Comparison of ENCODE assay signal across 7 mouse cellular contexts in the genomic region with DNA sequence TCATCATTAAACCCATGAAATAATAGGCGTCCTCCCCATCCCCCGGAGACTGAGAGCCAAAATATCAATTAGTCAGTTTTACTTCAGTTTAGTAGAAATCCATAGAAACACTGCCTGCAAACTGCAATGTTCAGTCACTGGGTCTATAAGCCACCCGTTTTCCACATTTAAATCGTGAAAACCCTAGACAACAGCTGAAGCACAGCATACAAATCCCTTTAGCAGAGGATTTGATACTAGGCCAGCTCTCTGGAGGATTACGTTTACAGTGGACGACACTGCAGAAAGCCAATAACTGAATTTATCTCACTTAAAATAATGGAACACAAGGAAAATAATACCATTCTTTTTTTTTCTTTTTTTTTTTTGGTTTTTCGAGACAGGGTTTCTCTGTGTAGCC. TPM values are rescaled to one million over a fixed set of nuclear protein-coding genes. Genes with fewer than 3 reads are reported as not detected.
DNase-seq lines count a peak whose midpoint lies in the region; ATAC-seq and TF ChIP-seq lines count a peak whose summit lies in the region.

No protein-coding gene starts in this region.

- no peaks in the 10 kb centered on the region for H3K27me3 ChIP-seq in spleen, adult 2 months (ENCODE audit: control insufficient read depth, insufficient read depth, low read length)
- no peaks in the 10 kb centered on the region for H3K27me3 ChIP-seq in forebrain, embryonic 11.5 days (ENCODE audit: control insufficient read depth, insufficient read depth, low read length)
- no peaks in the 10 kb centered on the region for H3K27me3 ChIP-seq in liver, embryonic 11.5 days (replicated peaks; ENCODE audit: control insufficient read depth, insufficient read depth, low read length)
- no peaks in the 10 kb centered on the region for H3K27me3 ChIP-seq in stomach, embryonic 16.5 days (ENCODE audit: control insufficient read depth, insufficient read depth, low read length)

- H3K9me3 ChIP-seq in forebrain, embryonic 11.5 days (ENCODE audit: control insufficient read depth, low read length): no peaks in the 10 kb centered on the region
- H3K9me3 ChIP-seq in liver, embryonic 11.5 days (ENCODE audit: control insufficient read depth, low read length): no peaks in the 10 kb centered on the region
- no peaks in the 10 kb centered on the region for H3K9me3 ChIP-seq in stomach, embryonic 16.5 days (replicated peaks; ENCODE audit: control insufficient read depth, low read length)

- peak overlapping the region; percentile 52 for H3K9ac ChIP-seq in forebrain, embryonic 11.5 days (ENCODE audit: low read length)
- H3K9ac ChIP-seq in liver, embryonic 11.5 days (ENCODE audit: low read depth, low read length): peak overlapping the region; percentile 90
- H3K9ac ChIP-seq in stomach, embryonic 16.5 days (ENCODE audit: low read length): peak overlapping the region; percentile 58

- H3K4me1 ChIP-seq in spleen, adult 2 months (ENCODE audit: control insufficient read depth, insufficient read depth, insufficient read length): no peaks in the 10 kb centered on the region; the same call in none of the 2 replicates
- peaks cover 10% of the 10 kb centered on the region; the same call in 1 of the 2 replicates for H3K4me1 ChIP-seq in forebrain, embryonic 11.5 days (replicated peaks; ENCODE audit: control insufficient read depth, insufficient read depth, low read length)
- peaks cover 25% of the 10 kb centered on the region for H3K4me1 ChIP-seq in liver, embryonic 11.5 days (replicated peaks; ENCODE audit: control insufficient read depth, insufficient read depth, low read length)
- peaks cover 21% of the 10 kb centered on the region for H3K4me1 ChIP-seq in stomach, embryonic 16.5 days (ENCODE audit: control insufficient read depth, insufficient read depth, low read length)

- H3K27ac ChIP-seq in spleen, adult 2 months (ENCODE audit: insufficient read depth, low read length): no peak overlapping the region
- no peak overlapping the region for H3K27ac ChIP-seq in forebrain, embryonic 11.5 days (ENCODE audit: low read depth, low read length)
- H3K27ac ChIP-seq in liver, embryonic 11.5 days (ENCODE audit: low read depth, low read length): no peak overlapping the region
- H3K27ac ChIP-seq in stomach, embryonic 16.5 days (ENCODE audit: low read length): no peak overlapping the region

- no peak for TF ChIP-seq CTCF in spleen, adult 2 months (IDR thresholded peaks at IDR 0.05; ENCODE audit: extremely low read depth, insufficient read depth, insufficient read length, insufficient replicate concordance)

- no peak for DNase-seq in spleen, adult 2 months (ENCODE audit: low read depth in 1 of 2, low spot score in 2 of 2)
- DNase-seq in spleen, postnatal 4 days (ENCODE audit: low spot score in 2 of 2): no peak
- no peak for DNase-seq in forebrain, embryonic 11.5 days (ENCODE audit: low spot score)
- DNase-seq in liver, embryonic 11.5 days (ENCODE audit: low spot score): no peak
- DNase-seq in yolk sac, embryonic 10.5 days (ENCODE audit: low spot score): no peak
- no peak for DNase-seq in gastrocnemius, adult 18-20 months (ENCODE audit: low spot score)

- ATAC-seq in forebrain, embryonic 11.5 days (replicated peaks; ENCODE audit: low FRiP score): no peak
- ATAC-seq in liver, embryonic 11.5 days (replicated peaks; ENCODE audit: low FRiP score): no peak
- no peak for ATAC-seq in stomach, embryonic 16.5 days (ENCODE audit: insufficient read depth, low FRiP score)

- H3K4me3 ChIP-seq in spleen, adult 2 months (ENCODE audit: extremely low read depth, insufficient read depth, insufficient read length): peak overlapping the region; percentile 27
- peak overlapping the region; percentile 76 for H3K4me3 ChIP-seq in forebrain, embryonic 11.5 days (ENCODE audit: low read depth, low read length)
- H3K4me3 ChIP-seq in liver, embryonic 11.5 days (ENCODE audit: low read depth, low read length): peak overlapping the region; percentile 78
- peak overlapping the region; percentile 87 for H3K4me3 ChIP-seq in stomach, embryonic 16.5 days (replicated peaks; ENCODE audit: low read length)

- WGBS in spleen, adult 2 months: 20% methylated on average over 7 of the region's 7 CpGs
- WGBS in forebrain, embryonic 11.5 days: 39% methylated on average over 7 of the region's 7 CpGs
- 32% methylated on average over 7 of the region's 7 CpGs for WGBS in liver, embryonic 11.5 days
- WGBS in stomach, embryonic 16.5 days: 9% methylated on average over 7 of the region's 7 CpGs

- no peak for TF ChIP-seq POLR2A in spleen, adult 2 months (IDR thresholded peaks at IDR 0.05; ENCODE audit: low read depth, low read length)

- H3K4me2 ChIP-seq in forebrain, embryonic 11.5 days (ENCODE audit: low read depth, low read length, severe bottlenecking): peak overlapping the region; percentile 77
- peak overlapping the region; percentile 95 for H3K4me2 ChIP-seq in liver, embryonic 11.5 days
- H3K4me2 ChIP-seq in stomach, embryonic 16.5 days (ENCODE audit: low read depth, low read length): peak overlapping the region; percentile 78

- peaks cover 21% of the 10 kb centered on the region for H3K36me3 ChIP-seq in spleen, adult 2 months (ENCODE audit: control insufficient read depth, insufficient read depth, low read length)
- peaks cover 12% of the 10 kb centered on the region for H3K36me3 ChIP-seq in forebrain, embryonic 11.5 days (ENCODE audit: control insufficient read depth, insufficient read depth, low read length)
- peaks cover 17% of the 10 kb centered on the region for H3K36me3 ChIP-seq in liver, embryonic 11.5 days (ENCODE audit: control insufficient read depth, insufficient read depth, low read length)
- peaks cover 16% of the 10 kb centered on the region for H3K36me3 ChIP-seq in stomach, embryonic 16.5 days (ENCODE audit: control insufficient read depth, insufficient read depth, low read length)

RNA-seq across cellular contexts. Expression of a gene that starts 1.6 kb away (rescaled TPM):
- polyA plus RNA-seq in spleen, adult 2 months (2012; rRNA removed): 9.0 and 11.3 TPM in 2 replicates
- polyA plus RNA-seq in forebrain, embryonic 11.5 days (2014; fragmentation: Nextera tagmentation; extraction: Ambion mirVana): 140 and 178 TPM in 2 replicates
- polyA plus RNA-seq in liver, embryonic 11.5 days (2014; fragmentation: Nextera tagmentation; extraction: Ambion mirVana): 102 and 109 TPM in 2 replicates
- 105 and 106 TPM in 2 replicates for polyA plus RNA-seq in stomach, embryonic 16.5 days (2015; fragmentation: Nextera tagmentation; extraction: Ambion mirVana)
- total RNA-seq in gastrocnemius, adult 18-20 months (2021): 10 to 100 TPM; 38.5 to 39.8 TPM

RNA-seq across cellular contexts. Expression of a gene that starts 1.9 kb away (rescaled TPM):
- 1.5 and 2.1 TPM in 2 replicates for polyA plus RNA-seq in spleen, adult 2 months (2012; rRNA removed)
- polyA plus RNA-seq in forebrain, embryonic 11.5 days (2014; fragmentation: Nextera tagmentation; extraction: Ambion mirVana): 53.8 and 65.0 TPM in 2 replicates
- polyA plus RNA-seq in liver, embryonic 11.5 days (2014; fragmentation: Nextera tagmentation; extraction: Ambion mirVana): 51.8 and 52.6 TPM in 2 replicates
- polyA plus RNA-seq in stomach, embryonic 16.5 days (2015; fragmentation: Nextera tagmentation; extraction: Ambion mirVana): 23.6 and 31.0 TPM in 2 replicates
- total RNA-seq in gastrocnemius, adult 18-20 months (2021): under 1 TPM; 0.09 to 0.14 TPM

RNA-seq across cellular contexts. Expression of a gene that starts 26.7 kb away (rescaled TPM):
- polyA plus RNA-seq in spleen, adult 2 months (2012; rRNA removed): 18.8 and 24.4 TPM in 2 replicates
- 106 and 109 TPM in 2 replicates for polyA plus RNA-seq in forebrain, embryonic 11.5 days (2014; fragmentation: Nextera tagmentation; extraction: Ambion mirVana)
- polyA plus RNA-seq in liver, embryonic 11.5 days (2014; fragmentation: Nextera tagmentation; extraction: Ambion mirVana): 89.3 and 92.1 TPM in 2 replicates
- polyA plus RNA-seq in stomach, embryonic 16.5 days (2015; fragmentation: Nextera tagmentation; extraction: Ambion mirVana): 61.1 and 64.5 TPM in 2 replicates
- total RNA-seq in gastrocnemius, adult 18-20 months (2021): 10 to 100 TPM; 16.2 to 18.0 TPM

Comparison
In these comparisons a context has a peak if more than half of its experiments do, and no peak if none do; other contexts are left out.
1. H3K4me3 ChIP-seq: peak in every context shown above with its lines; median percentile 87 in stomach, embryonic 16.5 days; 78 in liver, embryonic 11.5 days; 76 in forebrain, embryonic 11.5 days; 27 in spleen, adult 2 months.